Mouse (Mus musculus) kidney, embryonic 14.5 days (tissue): ENCODE data around the gene Lix1l. TPM values are rescaled to one million over a fixed set of nuclear protein-coding genes. Genes with fewer than 3 reads are reported as not detected.
"Not testable (repeated sequence)": the region's sequence is repeated elsewhere in the genome, so short reads cannot be mapped to it uniquely, and the experiment has no call there.

Experiments used
- ATAC-seq: fragments of 200-750 bp; cut with Nextera tagmentation; 2 replicates; pipeline ENCODE4 v1.8.0; 2017; ENCODE audit warnings: moderate number of reproducible peaks, mild to moderate bottlenecking, moderate TSS enrichment, moderate library complexity; ENCODE audit not compliant: low FRiP score, low TSS enrichment
- H3K27ac ChIP-seq: fragments of 300-500 bp; sonication (generic); 2 replicates; pipeline ENCODE4 v1.5.1; 2014; ENCODE audit warnings: low read depth, mild to moderate bottlenecking, low read length, moderate library complexity, mixed read lengths
- H3K27me3 ChIP-seq: fragments of 300-500 bp; sonication (generic); 2 replicates; pipeline ENCODE4 v1.6.1; 2014; ENCODE audit warnings: mild to moderate bottlenecking, low read length; ENCODE audit not compliant: control insufficient read depth, insufficient read depth
- H3K36me3 ChIP-seq: fragments of 300-500 bp; sonication (generic); 2 replicates; pipeline ENCODE4 v1.6.1; 2014; ENCODE audit warnings: low read length, mixed read lengths; ENCODE audit not compliant: control insufficient read depth, insufficient read depth
- H3K4me1 ChIP-seq: fragments of 300-500 bp; sonication (generic); 2 replicates; pipeline ENCODE4 v1.6.1; 2014; ENCODE audit warnings: low read length, mixed read lengths; ENCODE audit not compliant: control insufficient read depth, insufficient read depth
- H3K4me2 ChIP-seq: fragments of 300-500 bp; sonication (generic); replicated peaks from 2 replicates; pipeline ENCODE4 v1.6.1; 2014; ENCODE audit warnings: low read depth, mild to moderate bottlenecking, low read length
- H3K4me3 ChIP-seq: fragments of 300-500 bp; sonication (generic); 2 replicates; pipeline ENCODE4 v1.5.1; 2014; ENCODE audit warnings: mild to moderate bottlenecking, low read length
- H3K9ac ChIP-seq: fragments of 300-500 bp; sonication (generic); 2 replicates; pipeline ENCODE4 v1.6.1; 2014; ENCODE audit warnings: low read depth, mild to moderate bottlenecking, low read length, moderate library complexity
- H3K9me3 ChIP-seq: fragments of 300-500 bp; sonication (generic); 2 replicates; pipeline ENCODE4 v1.6.1; 2016; ENCODE audit warnings: low read length; ENCODE audit not compliant: control insufficient read depth
- WGBS: fragments of 180-500 bp; shearing (Covaris S2); extraction: QIAGEN DNeasy Blood & Tissue Kit; methylation state at CpG from one replicate; pipeline ENCODE4 v1.1.7; 2014; 5-methylcytosine and 5-hydroxymethylcytosine counted together
- polyA plus RNA-seq: library from polyadenylated mRNA; unstranded; fragments of >200 nt; fragmentation: Nextera tagmentation; extraction: Ambion mirVana; gene quantifications from 2 replicates; pipeline ENCODE4 v1.2.1, GENCODE M21; 2014

Lix1l gene
- polyA plus RNA-seq, 1 experiment from 2014 or later, result 5.8 TPM

- H3K36me3 ChIP-seq, result peaks cover 17% of the 10 kb centered on the region
- H3K9me3 ChIP-seq, result no peaks in the 10 kb centered on the region
- H3K27me3 ChIP-seq, result no peaks in the 10 kb centered on the region
- WGBS, result 75% methylated on average over 3 of the region's 3 CpGs
- no peak overlapping the region for H3K27ac ChIP-seq
- ATAC-seq, result no peak
- H3K4me1 ChIP-seq, result no peaks in the 10 kb centered on the region
- no peak overlapping the region for H3K4me3 ChIP-seq
- no peak overlapping the region for H3K9ac ChIP-seq
- no peak overlapping the region for H3K4me2 ChIP-seq
Observed at GRCm38 (mm10) chr3:96647365-96647764, 46.4 kb downstream of the Lix1l start.

DNA sequence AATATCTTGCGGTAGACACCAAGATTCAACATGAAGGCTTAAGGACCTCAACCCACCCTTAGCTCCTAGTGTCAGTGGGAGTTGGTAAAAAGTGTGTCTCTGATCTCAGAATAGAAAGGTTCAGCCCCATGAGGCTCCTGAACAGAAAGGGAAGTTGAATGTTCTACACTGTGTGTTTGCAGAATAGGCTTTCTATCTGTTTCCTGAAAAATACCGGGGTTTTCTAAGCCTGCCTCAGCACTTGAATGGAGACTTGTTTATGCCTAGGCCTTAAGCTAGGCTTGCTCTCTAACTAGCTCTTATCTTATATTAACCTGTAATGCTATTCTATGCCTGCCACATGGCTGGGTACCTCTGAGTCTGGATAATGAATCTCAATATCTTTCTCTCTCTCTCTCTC is 60.0 kb downstream of the Lix1l start:
- WGBS, result 91% methylated on average over 2 of the region's 2 CpGs
- ATAC-seq, result no peak
- Histone ChIP-seq H3K27ac (no peak overlapping the region), H3K4me2 (no peak overlapping the region), H3K36me3 (no peaks in the 10 kb centered on the region), H3K4me1 (0 out of 2 replicates have a peak, but pooled peaks cover 4% of the 10 kb centered on the region), H3K9ac (no peak overlapping the region), H3K4me3 (no peak overlapping the region), H3K27me3 (no peaks in the 10 kb centered on the region), H3K9me3 (no peaks in the 10 kb centered on the region)

DNA sequence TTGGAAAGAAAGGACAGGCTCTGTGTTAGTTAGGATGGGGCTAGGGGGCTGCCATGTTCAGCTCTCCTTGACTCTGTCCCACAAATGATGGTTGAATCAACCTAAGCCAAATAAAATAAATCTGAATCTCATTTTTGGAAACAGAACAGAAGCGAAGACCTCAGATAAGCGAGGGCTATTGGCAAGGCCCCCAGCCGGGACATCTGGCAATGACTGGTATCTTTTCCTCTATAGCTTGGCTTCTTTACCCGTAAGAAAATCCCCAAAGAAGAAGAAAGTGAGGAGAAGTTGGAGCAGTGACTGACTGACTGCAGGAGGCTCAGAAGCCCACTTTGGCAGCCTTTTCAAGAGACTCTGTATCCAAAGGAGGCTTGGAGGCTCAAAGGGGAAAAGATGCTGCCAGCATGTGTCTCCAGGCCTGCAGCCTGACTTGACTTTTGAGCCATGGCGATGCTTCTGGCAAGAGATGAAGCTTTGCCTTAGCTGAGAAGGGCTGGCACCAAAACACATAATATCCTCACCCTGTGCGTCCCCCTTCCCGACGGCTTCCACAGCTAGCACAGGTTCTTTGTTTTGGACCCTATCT is 61.9 kb downstream of the Lix1l start:
- peak overlapping the region; percentile 29; the same call in 1 of the 2 replicates for H3K9ac ChIP-seq
- H3K4me1 ChIP-seq, result 0 out of 2 replicates have a peak, but pooled peaks cover 4% of the 10 kb centered on the region
- no peak for ATAC-seq
- H3K9me3 ChIP-seq, result no peaks in the 10 kb centered on the region
- H3K4me3 ChIP-seq, result no peak overlapping the region
- H3K27ac ChIP-seq, result peak overlapping the region; percentile 42; the same call in 1 of the 2 replicates
- no peaks in the 10 kb centered on the region for H3K36me3 ChIP-seq
- peak overlapping the region; percentile 38 for H3K4me2 ChIP-seq
- 42% methylated on average over 8 of the region's 8 CpGs for WGBS
- no peaks in the 10 kb centered on the region for H3K27me3 ChIP-seq

- no peaks in the 10 kb centered on the region for H3K27me3 ChIP-seq
- H3K9me3 ChIP-seq, result no peaks in the 10 kb centered on the region
- WGBS, result 6% methylated on average over 15 of the region's 18 CpGs
- H3K4me1 ChIP-seq, result 0 out of 2 replicates have a peak, but pooled peaks cover 4% of the 10 kb centered on the region
- H3K36me3 ChIP-seq, result no peaks in the 10 kb centered on the region
- H3K9ac ChIP-seq, result peak overlapping the region; percentile 29
- ATAC-seq, result peak; percentile 93
- H3K4me2 ChIP-seq, result peak overlapping the region; percentile 38
- H3K27ac ChIP-seq, result peak overlapping the region; percentile 42; the same call in 1 of the 2 replicates
- peak overlapping the region; percentile 23 for H3K4me3 ChIP-seq
Observed at GRCm38 (mm10) chr3:96663432-96664239, 62.7 kb downstream of the Lix1l start.

- WGBS, result 91% methylated on average over 7 of the region's 7 CpGs
- H3K9me3 ChIP-seq, H3K4me2 ChIP-seq, H3K4me1 ChIP-seq, H3K36me3 ChIP-seq, H3K27ac ChIP-seq, ATAC-seq, H3K27me3 ChIP-seq, H3K4me3 ChIP-seq, H3K9ac ChIP-seq: not testable (repeated sequence)
Observed at GRCm38 (mm10) chr3:96665732-96666363, 64.9 kb downstream of the Lix1l start.

DNA sequence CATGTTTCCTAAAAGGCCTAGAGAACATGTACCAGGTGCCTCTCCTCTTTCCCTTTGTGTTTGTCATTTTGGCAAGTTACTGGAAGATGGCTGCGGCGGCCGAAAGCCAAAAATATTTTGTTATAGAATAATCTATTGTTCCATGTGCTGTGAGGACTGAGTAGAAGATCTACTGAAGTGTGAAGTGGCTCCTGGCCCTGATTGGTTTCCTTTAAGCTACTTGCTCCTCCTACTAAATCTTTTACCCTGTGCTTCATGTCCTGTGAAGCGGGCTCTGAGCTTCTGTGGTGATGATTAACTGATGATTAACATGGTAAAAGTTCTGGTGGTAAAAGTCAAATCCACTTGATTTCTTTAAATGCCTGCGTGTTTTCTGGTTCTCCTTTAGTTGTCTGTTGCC is 66.0 kb downstream of the Lix1l start:
- 90% methylated on average over 5 of the region's 5 CpGs for WGBS

GRCm38 (mm10) chr3:96667316-96667715 is 66.4 kb downstream of the Lix1l start:
- Histone ChIP-seq H3K27me3 (no peaks in the 10 kb centered on the region), H3K4me2 (no peak overlapping the region), H3K4me1 (peaks cover 4% of the 10 kb centered on the region; the same call in 1 of the 2 replicates), H3K9me3 (no peaks in the 10 kb centered on the region), H3K9ac (no peak overlapping the region), H3K27ac (no peak overlapping the region), H3K36me3 (no peaks in the 10 kb centered on the region), H3K4me3 (no peak overlapping the region)
- no peak for ATAC-seq
- 52% methylated on average over 1 of the region's 1 CpGs for WGBS

More for the DNA sequence above, 66.0 kb downstream of the Lix1l start:
- H3K4me3 ChIP-seq, result no peak overlapping the region
- H3K27me3 ChIP-seq, result no peaks in the 10 kb centered on the region
- no peaks in the 10 kb centered on the region for H3K9me3 ChIP-seq
- no peak overlapping the region for H3K4me2 ChIP-seq
- no peaks in the 10 kb centered on the region for H3K36me3 ChIP-seq
- H3K9ac ChIP-seq, result no peak overlapping the region
- H3K27ac ChIP-seq, result no peak overlapping the region
- ATAC-seq, result no peak
- peaks cover 4% of the 10 kb centered on the region; the same call in 1 of the 2 replicates for H3K4me1 ChIP-seq

DNA sequence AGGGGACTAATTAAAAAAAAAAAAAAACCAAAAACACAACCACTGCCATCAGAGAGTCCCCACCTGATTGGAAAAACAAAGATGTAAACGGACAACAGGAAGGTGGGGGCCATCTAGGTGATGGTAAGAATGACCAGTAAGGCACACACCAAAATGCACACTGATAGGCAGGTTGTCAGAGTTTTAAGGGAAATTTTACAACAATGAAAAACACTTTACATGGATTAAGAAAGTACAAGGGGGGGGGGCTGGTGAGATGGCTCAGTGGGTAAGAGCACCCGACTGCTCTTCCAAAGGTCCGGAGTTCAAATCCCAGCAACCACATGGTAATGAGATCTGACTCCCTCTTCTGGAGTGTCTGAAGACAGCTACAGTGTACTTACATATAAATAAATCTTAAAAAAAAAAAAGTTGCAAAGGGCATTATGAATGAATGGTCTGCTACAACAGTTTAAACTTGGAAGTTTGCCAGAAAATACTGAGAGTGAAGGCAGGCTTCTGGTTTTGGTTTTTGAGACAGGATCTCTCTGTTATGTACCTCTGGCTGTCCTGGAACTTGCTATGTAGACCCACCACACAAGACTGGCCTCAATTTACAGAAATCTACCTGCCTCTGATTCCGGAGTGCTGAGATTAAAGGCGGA is 67.6 kb downstream of the Lix1l start:
- 95% methylated on average over 5 of the region's 5 CpGs for WGBS
- H3K9me3 ChIP-seq, result no peaks in the 10 kb centered on the region
- H3K4me1 ChIP-seq, result peaks cover 1% of the 10 kb centered on the region; the same call in 1 of the 2 replicates
- no peak overlapping the region for H3K4me2 ChIP-seq
- no peak overlapping the region for H3K27ac ChIP-seq
- H3K36me3 ChIP-seq, result no peaks in the 10 kb centered on the region
- H3K9ac ChIP-seq, result no peak overlapping the region
- H3K4me3 ChIP-seq, result no peak overlapping the region
- no peaks in the 10 kb centered on the region for H3K27me3 ChIP-seq
- no peak for ATAC-seq
